In the genomic region with DNA sequence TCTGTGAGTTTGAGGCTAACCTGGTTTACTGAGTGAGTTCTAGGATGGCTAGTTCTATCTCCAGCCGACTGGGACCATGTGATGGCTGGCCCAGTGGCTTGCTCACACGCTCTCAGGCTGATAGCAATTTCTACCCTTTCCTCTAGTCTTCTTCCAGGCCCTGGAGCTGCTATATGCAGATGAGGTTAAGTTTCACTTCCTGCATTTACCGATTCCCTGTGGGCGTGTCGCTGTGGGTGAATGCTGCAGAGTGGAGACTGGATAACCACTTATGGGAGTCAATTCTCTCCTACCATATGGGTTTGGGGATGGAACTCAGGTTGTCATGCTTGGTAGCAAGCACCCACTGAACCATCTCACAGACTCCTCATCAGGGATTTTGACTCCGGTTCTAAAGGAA, we compare ENCODE assay signal across 21 mouse cellular contexts. TPM values are rescaled to one million over a fixed set of nuclear protein-coding genes. Genes with fewer than 3 reads are reported as not detected.
DNase-seq lines count a peak whose midpoint lies in the region; ATAC-seq lines count a peak whose summit lies in the region.
"Had no signal": no experiment of that assay in that cellular context is flagged by ENCODE, and none has a peak within 500 bp of the region (broad histone marks: within the 10 kb centered on the region; RNA-seq: fewer than 3 reads in every experiment).

No protein-coding gene starts in this region.

- no peaks in the 10 kb centered on the region for H3K9me3 ChIP-seq in midbrain, embryonic 11.5 days (ENCODE audit: control insufficient read depth, low read length)
- H3K9me3 ChIP-seq in midbrain, embryonic 14.5 days (ENCODE audit: control insufficient read depth, low read length): no peaks in the 10 kb centered on the region
- H3K9me3 ChIP-seq in intestine, embryonic 15.5 days: no peaks in the 10 kb centered on the region
- H3K9me3 ChIP-seq: forebrain, embryonic 10.5 days; heart, embryonic 12.5 days had no signal

- ATAC-seq in midbrain, embryonic 11.5 days (ENCODE audit: low FRiP score): no peak
- no peak for ATAC-seq in midbrain, embryonic 14.5 days (ENCODE audit: low FRiP score, low TSS enrichment)
- ATAC-seq in granulocyte monocyte progenitor cell, adult 5-6 weeks (replicated peaks; ENCODE audit: poor library complexity, severe bottlenecking): peak; percentile 99
- no peak for ATAC-seq in intestine, embryonic 15.5 days
- ATAC-seq: forebrain, postnatal 0 days had no signal

- DNase-seq in midbrain, embryonic 11.5 days (ENCODE audit: low spot score, missing footprints): peak; percentile 53
- DNase-seq in midbrain, embryonic 14.5 days: no peak
- DNase-seq in ES-CJ7 (ENCODE audit: low read depth, low spot score): peak; percentile 42
- DNase-seq in embryo, embryonic 10 days (ENCODE audit: low spot score): no peak
- DNase-seq in MN1 (ENCODE audit: low spot score): no peak
- DNase-seq: adrenal gland, adult 8-10 months; cerebellum, adult 11-12 months; cerebellum, postnatal 14 days; forebrain, postnatal 0 days; kidney, postnatal 36 days; layer of hippocampus, adult 9-11 months; lung, embryonic 14.5 days had no signal

- no peaks in the 10 kb centered on the region for H3K27me3 ChIP-seq in midbrain, embryonic 11.5 days (ENCODE audit: control insufficient read depth, insufficient read depth, low read length)
- no peaks in the 10 kb centered on the region for H3K27me3 ChIP-seq in midbrain, embryonic 14.5 days (ENCODE audit: control insufficient read depth, insufficient read depth, low read length)
- H3K27me3 ChIP-seq in intestine, embryonic 15.5 days (replicated peaks): no peaks in the 10 kb centered on the region
- H3K27me3 ChIP-seq: heart, embryonic 12.5 days had no signal

- no peak overlapping the region for H3K9ac ChIP-seq in midbrain, embryonic 11.5 days (ENCODE audit: low read length)
- H3K9ac ChIP-seq in midbrain, embryonic 14.5 days (replicated peaks; ENCODE audit: low read length): no peak overlapping the region
- H3K9ac ChIP-seq in intestine, embryonic 15.5 days: no peak overlapping the region
- H3K9ac ChIP-seq: forebrain, postnatal 0 days; heart, embryonic 12.5 days; hindbrain, embryonic 14.5 days; lung, embryonic 14.5 days had no signal

- WGBS in midbrain, embryonic 11.5 days: 83% methylated on average over 6 of the region's 6 CpGs
- WGBS in midbrain, embryonic 14.5 days: 90% methylated on average over 6 of the region's 6 CpGs
- 66% methylated on average over 6 of the region's 6 CpGs for WGBS in intestine, embryonic 15.5 days

- no peak overlapping the region for H3K27ac ChIP-seq in midbrain, embryonic 11.5 days (ENCODE audit: low read depth, low read length)
- H3K27ac ChIP-seq in midbrain, embryonic 14.5 days (replicated peaks; ENCODE audit: low read depth, low read length): no peak overlapping the region
- no peak overlapping the region for H3K27ac ChIP-seq in intestine, embryonic 15.5 days
- H3K27ac ChIP-seq: forebrain, embryonic 10.5 days; hindbrain, embryonic 14.5 days; stomach, postnatal 0 days had no signal

- no peak overlapping the region for H3K4me2 ChIP-seq in midbrain, embryonic 11.5 days
- H3K4me2 ChIP-seq in midbrain, embryonic 14.5 days (ENCODE audit: low read length): no peak overlapping the region
- H3K4me2 ChIP-seq in intestine, embryonic 15.5 days (replicated peaks): no peak overlapping the region
- H3K4me2 ChIP-seq: heart, embryonic 12.5 days; hindbrain, embryonic 14.5 days; liver, embryonic 11.5 days; lung, embryonic 14.5 days had no signal

- no peaks in the 10 kb centered on the region for H3K4me1 ChIP-seq in midbrain, embryonic 11.5 days (ENCODE audit: control insufficient read depth, insufficient read depth, low read length)
- H3K4me1 ChIP-seq in midbrain, embryonic 14.5 days (ENCODE audit: control insufficient read depth, insufficient read depth, low read length): no peaks in the 10 kb centered on the region
- H3K4me1 ChIP-seq in intestine, embryonic 15.5 days (replicated peaks): no peaks in the 10 kb centered on the region
- H3K4me1 ChIP-seq: forebrain, embryonic 10.5 days had no signal

- H3K4me3 ChIP-seq in midbrain, embryonic 11.5 days (ENCODE audit: low read depth, low read length): no peak overlapping the region
- no peak overlapping the region for H3K4me3 ChIP-seq in midbrain, embryonic 14.5 days (replicated peaks; ENCODE audit: low read depth, low read length)
- H3K4me3 ChIP-seq in intestine, embryonic 15.5 days (replicated peaks): no peak overlapping the region
- H3K4me3 ChIP-seq: forebrain, embryonic 10.5 days; heart, embryonic 12.5 days had no signal

- no peaks in the 10 kb centered on the region for H3K36me3 ChIP-seq in midbrain, embryonic 11.5 days (ENCODE audit: control insufficient read depth, insufficient read depth, low read length)
- peaks cover 36% of the 10 kb centered on the region for H3K36me3 ChIP-seq in midbrain, embryonic 14.5 days (ENCODE audit: control insufficient read depth, insufficient read depth, low read length)
- no peaks in the 10 kb centered on the region for H3K36me3 ChIP-seq in intestine, embryonic 15.5 days
- H3K36me3 ChIP-seq: forebrain, embryonic 10.5 days; heart, embryonic 12.5 days had no signal

RNA-seq across cellular contexts. Expression of a gene that starts 10.8 kb away (rescaled TPM):
- polyA plus RNA-seq in midbrain, embryonic 11.5 days (2014; fragmentation: Nextera tagmentation; extraction: Ambion mirVana): 4.7 and 4.8 TPM in 2 replicates
- 14.1 and 20.5 TPM in 2 replicates for polyA plus RNA-seq in midbrain, embryonic 14.5 days (2014; fragmentation: Nextera tagmentation; extraction: Ambion mirVana)
- total RNA-seq in granulocyte monocyte progenitor cell, adult 5-6 weeks (2014; fragmentation: Nextera tagmentation): not detected in 2 replicates
- not detected in 2 replicates for total RNA-seq in granulocyte monocyte progenitor cell, adult 5-6 weeks (2017)
- polyA plus RNA-seq in intestine, embryonic 15.5 days (2015; fragmentation: Nextera tagmentation; extraction: Ambion mirVana): 0.19 and 0.23 TPM in 2 replicates
- total RNA-seq: megakaryocyte-erythroid progenitor cell, adult 5-6 weeks; MEL had no signal
- polyA plus RNA-seq: lung, embryonic 14.5 days had no signal

Comparison
In these comparisons a context has a peak if more than half of its experiments do, and no peak if none do; other contexts are left out.
1. DNase-seq: peak in midbrain, embryonic 11.5 days (single experiment) and ES-CJ7 (single experiment); none in midbrain, embryonic 14.5 days (single experiment), embryo, embryonic 10 days (single experiment) and MN1 (single experiment).